8 mouse cellular contexts compared by ENCODE assay signal in the genomic region with DNA sequence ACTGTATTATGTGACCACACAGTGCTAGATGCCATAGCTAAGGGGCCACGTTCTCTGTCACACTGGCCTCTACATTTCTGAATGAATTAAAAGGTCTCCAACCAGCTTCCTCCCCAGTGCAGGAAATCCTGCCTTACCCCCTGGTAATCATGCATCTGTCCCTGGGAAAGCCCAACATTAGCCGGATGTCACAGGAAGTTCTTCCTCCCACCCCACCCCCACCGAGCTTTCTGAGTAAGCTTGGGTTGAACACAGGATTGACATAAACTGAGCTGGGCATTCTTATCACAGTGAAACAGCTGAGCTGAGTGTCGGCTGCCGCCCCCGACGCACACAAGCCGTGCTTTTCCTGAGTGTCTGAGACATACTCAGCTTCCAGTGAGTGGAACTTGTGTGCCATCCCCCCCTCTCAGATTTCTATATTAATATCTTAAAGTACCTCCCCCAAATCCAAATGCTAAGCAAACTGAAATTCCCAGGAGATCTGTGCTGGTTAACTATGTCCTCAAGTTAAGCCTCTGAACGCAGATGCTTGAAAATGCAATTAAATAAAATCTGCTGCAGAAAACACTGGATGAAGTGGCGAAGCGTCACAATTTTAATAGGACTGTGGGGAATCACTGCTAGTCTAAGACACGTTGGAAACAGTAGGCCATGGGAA. TPM values are rescaled to one million over a fixed set of nuclear protein-coding genes. Genes with fewer than 3 reads are reported as not detected.
DNase-seq lines count a peak whose midpoint lies in the region; ATAC-seq lines count a peak whose summit lies in the region.

No protein-coding gene starts in this region.

- peak; percentile 9 to 58 for DNase-seq in adrenal gland, adult (ENCODE audit: inconsistent age in 2 of 2, low spot score in 1 of 2)
- DNase-seq in adrenal gland, adult 8-10 months: no peak
- peak; percentile 40 for DNase-seq in CD4-positive, CD25-positive, alpha-beta regulatory T cell, adult 2 months (ENCODE audit: low read depth, low spot score)
- peak; percentile 58 for DNase-seq in lung, postnatal 25 days (ENCODE audit: low spot score)
- no peak for DNase-seq in cerebellum, adult 11 months
- no peak for DNase-seq in cerebellum, adult 9-11 months

- H3K9ac ChIP-seq in heart, embryonic 11.5 days (ENCODE audit: low read depth, low read length): no peak overlapping the region
- H3K9ac ChIP-seq in kidney, embryonic 16.5 days (replicated peaks; ENCODE audit: low read length): no peak overlapping the region

- WGBS in heart, embryonic 11.5 days (ENCODE audit: insufficient replicate concordance): 22% methylated on average over 12 of the region's 12 CpGs
- WGBS in kidney, embryonic 16.5 days: 32% methylated on average over 12 of the region's 12 CpGs

- peak overlapping the region; percentile 87 for H3K27ac ChIP-seq in heart, embryonic 11.5 days (ENCODE audit: low read depth, low read length)
- H3K27ac ChIP-seq in kidney, embryonic 16.5 days (ENCODE audit: low read length): peak overlapping the region; percentile 45

- H3K9me3 ChIP-seq in heart, embryonic 11.5 days (replicated peaks; ENCODE audit: control insufficient read depth, low read length): no peaks in the 10 kb centered on the region
- H3K9me3 ChIP-seq in kidney, embryonic 16.5 days (ENCODE audit: low read length): no peaks in the 10 kb centered on the region

- ATAC-seq in heart, embryonic 11.5 days (replicated peaks; ENCODE audit: insufficient number of reproducible peaks, low FRiP score, low TSS enrichment): peak; percentile 71
- peak; percentile 81 for ATAC-seq in kidney, embryonic 16.5 days (ENCODE audit: low FRiP score, low TSS enrichment)

- H3K27me3 ChIP-seq in heart, embryonic 11.5 days (ENCODE audit: control insufficient read depth, insufficient read depth, low read length): no peaks in the 10 kb centered on the region
- H3K27me3 ChIP-seq in kidney, embryonic 16.5 days (ENCODE audit: insufficient read depth, low read length): no peaks in the 10 kb centered on the region

- H3K4me1 ChIP-seq in heart, embryonic 11.5 days (ENCODE audit: control insufficient read depth, insufficient read depth, low read length): peaks cover 39% of the 10 kb centered on the region
- peaks cover 27% of the 10 kb centered on the region for H3K4me1 ChIP-seq in kidney, embryonic 16.5 days (ENCODE audit: insufficient read depth, low read length)

- peak overlapping the region; percentile 39 for H3K4me2 ChIP-seq in heart, embryonic 11.5 days
- peak overlapping the region; percentile 17; the same call in 1 of the 2 replicates for H3K4me2 ChIP-seq in kidney, embryonic 16.5 days (replicated peaks; ENCODE audit: low read depth, low read length)

- H3K36me3 ChIP-seq in heart, embryonic 11.5 days (ENCODE audit: control insufficient read depth, insufficient read depth, low read length): no peaks in the 10 kb centered on the region
- no peaks in the 10 kb centered on the region for H3K36me3 ChIP-seq in kidney, embryonic 16.5 days (ENCODE audit: insufficient read depth, low read length)

- no peak overlapping the region for H3K4me3 ChIP-seq in heart, embryonic 11.5 days (ENCODE audit: low read depth, low read length)
- no peak overlapping the region for H3K4me3 ChIP-seq in kidney, embryonic 16.5 days (ENCODE audit: low read length)

RNA-seq across cellular contexts. Expression of gene Srgap1, which starts 38.3 kb away (rescaled TPM):
- total RNA-seq in adrenal gland, adult 8-10 months (2022): 1 to 10 TPM; 1.2 to 2.0 (median 1.6) TPM
- polyA plus RNA-seq in heart, embryonic 11.5 days (2014; fragmentation: Nextera tagmentation; extraction: Ambion mirVana): 3.3 and 8.2 TPM in 2 replicates
- 12.4 and 16.2 TPM in 2 replicates for polyA plus RNA-seq in kidney, embryonic 16.5 days (2015; fragmentation: Nextera tagmentation; extraction: Ambion mirVana)

Comparison
In these comparisons a context has a peak if more than half of its experiments do, and no peak if none do; other contexts are left out.
1. DNase-seq: peak in adrenal gland, adult (2 of 2), CD4-positive, CD25-positive, alpha-beta regulatory T cell, adult 2 months (single experiment) and lung, postnatal 25 days (single experiment); none in adrenal gland, adult 8-10 months (single experiment), cerebellum, adult 11 months (single experiment) and cerebellum, adult 9-11 months (single experiment).